Mouse (Mus musculus) liver, adult 2 months (tissue): ENCODE data around the gene Sept12.

Experiments
- CTCF ChIP-seq: fragments of 200-500 bp; IDR thresholded peaks from 2 replicates; pipeline ENCODE4 v1.5.1; 2011; ENCODE audit warnings: low read depth, low read length, control low read depth
- POLR2A ChIP-seq: fragments of 200-500 bp; IDR thresholded peaks from 2 replicates; pipeline ENCODE4 v1.6.1; 2011; ENCODE audit warnings: low read length, control low read depth; ENCODE audit not compliant: insufficient read depth; ENCODE audit errors: extremely low read depth

- no peak for TF ChIP-seq CTCF
- no peak for TF ChIP-seq POLR2A
Measured at GRCm38 (mm10) chr16:4978275-4979051, 19.2 kb downstream of the Sept12 start.
